Mouse (Mus musculus): ENCODE results near the gene Ftcd. TPM values are rescaled to one million over a fixed set of nuclear protein-coding genes. Genes with fewer than 3 reads are reported as not detected.

Ftcd gene
- not detected for total RNA-seq (2021)

- no peak for DNase-seq
Measured at GRCm38 (mm10) chr10:76575374-76575773, at the start of gene Ftcd. Gene Ftcd, plus strand, starts transcription at chr10:76575648.

- DNase-seq, result no peak
Measured at GRCm38 (mm10) chr10:76530922-76531321, 44.5 kb upstream of the Ftcd start.

GRCm38 (mm10) chr10:76531375-76531774 lies 44.1 kb upstream of the Ftcd start, which contains the start of gene Lss:
Gene Lss, plus strand, starts transcription at chr10:76531588.
- DNase-seq, result peak; percentile 96 to 97

GRCm38 (mm10) chr10:76531828-76532227 lies 43.6 kb upstream of the Ftcd start:
- no peak for DNase-seq

- DNase-seq, result no peak
Measured at GRCm38 (mm10) chr10:76535526-76535925, 39.9 kb upstream of the Ftcd start.

GRCm38 (mm10) chr10:76537619-76538018 lies 37.8 kb upstream of the Ftcd start:
- DNase-seq, result no peak

GRCm38 (mm10) chr10:76541336-76542085 lies 33.9 kb upstream of the Ftcd start:
- no peak for DNase-seq

- no peak for DNase-seq
Measured at GRCm38 (mm10) chr10:76542636-76543375, 32.6 kb upstream of the Ftcd start.

- DNase-seq, result no peak
Measured at GRCm38 (mm10) chr10:76546566-76546965, 28.9 kb upstream of the Ftcd start.

- no peak for DNase-seq
Measured at GRCm38 (mm10) chr10:76548218-76548617, 27.2 kb upstream of the Ftcd start.

- DNase-seq, result no peak
Measured at GRCm38 (mm10) chr10:76550458-76550857, 25.0 kb upstream of the Ftcd start.

- no peak for DNase-seq
Measured at GRCm38 (mm10) chr10:76551556-76551955, 23.9 kb upstream of the Ftcd start.

GRCm38 (mm10) chr10:76554061-76554460 lies 21.4 kb upstream of the Ftcd start:
- no peak for DNase-seq

GRCm38 (mm10) chr10:76561972-76562371 lies 13.5 kb upstream of the Ftcd start, which contains the start of gene Spatc1l:
Gene Spatc1l, plus strand, starts transcription at chr10:76562272.
- DNase-seq, result no peak

- no peak for DNase-seq
Measured at GRCm38 (mm10) chr10:76569996-76570685, 5.3 kb upstream of the Ftcd start.

- no peak for DNase-seq
Measured at GRCm38 (mm10) chr10:76571070-76571469, 4.4 kb upstream of the Ftcd start.

- DNase-seq, result no peak
Measured at GRCm38 (mm10) chr10:76572151-76572550, 3.3 kb upstream of the Ftcd start.

GRCm38 (mm10) chr10:76576920-76577319 lies 1.5 kb downstream of the Ftcd start:
- no peak for DNase-seq

GRCm38 (mm10) chr10:76584138-76584537 lies 8.7 kb downstream of the Ftcd start:
- no peak for DNase-seq

GRCm38 (mm10) chr10:76586190-76586589 lies 10.7 kb downstream of the Ftcd start:
- no peak for DNase-seq

- DNase-seq, result no peak
Measured at GRCm38 (mm10) chr10:76590197-76590596, 14.7 kb downstream of the Ftcd start.

- no peak for DNase-seq
Measured at GRCm38 (mm10) chr10:76596338-76596737, 20.9 kb downstream of the Ftcd start.

GRCm38 (mm10) chr10:76602690-76603089 lies 27.2 kb downstream of the Ftcd start:
- DNase-seq, result no peak

Data from layer of hippocampus, postnatal 36 days (tissue).